Mouse (Mus musculus): ENCODE data around the gene Pop7. TPM values are rescaled to one million over a fixed set of nuclear protein-coding genes. Genes with fewer than 3 reads are reported as not detected.

Gene Pop7
- total RNA-seq, 2 experiments from 2014 or later, result 33.7 to 37.6 TPM

Small RNAs within 50 kb of the gene (microRNA-seq; reads per million reads assigned to microRNA genes)
- 1.2 reads per million for gene Mir6418

Other genes starting within 250 kb of the Pop7 start
- 10 to 100 TPM; 60.3 to 67.8 TPM for gene Ache, start 215.0 kb downstream of the Pop7 start, total RNA-seq (2021)
- gene Ufsp1, start 207.9 kb downstream of the Pop7 start, total RNA-seq (2021), result 10 to 100 TPM; 17.3 to 21.8 TPM
- gene Srrt, start 194.8 kb downstream of the Pop7 start, total RNA-seq (2021), result 100 to 1,000 TPM; 214 to 236 TPM
- 1 to 10 TPM; 7.1 to 8.0 TPM for gene Trip6, start 188.1 kb downstream of the Pop7 start, total RNA-seq (2021)
- gene Slc12a9, start 168.9 kb downstream of the Pop7 start, total RNA-seq (2021), result 10 to 100 TPM; 28.8 to 31.5 TPM
- gene Ephb4, start 152.4 kb downstream of the Pop7 start, total RNA-seq (2021), result 10 to 100 TPM in 1 of 2 experiments, 1 to 10 TPM in 1; 9.4 to 10.2 TPM
- under 1 TPM; 0.30 to 0.74 TPM for gene Zan, start 25.5 kb downstream of the Pop7 start, total RNA-seq (2021)
- 10 to 100 TPM; 56.5 to 63.6 TPM for gene Gigyf1, start 16.0 kb upstream of the Pop7 start, total RNA-seq (2021)
- not detected for gene Epo, start 30.7 kb upstream of the Pop7 start, total RNA-seq (2021)
- 1,000 to 10,000 TPM; 1,140 to 1,206 TPM for gene Gnb2, start 31.0 kb upstream of the Pop7 start, total RNA-seq (2021)
- 100 to 1,000 TPM; 151 to 176 TPM for gene Actl6b, start 51.0 kb upstream of the Pop7 start, total RNA-seq (2021)
- gene Tfr2, start 67.3 kb upstream of the Pop7 start, total RNA-seq (2021), result 10 to 100 TPM; 28.3 to 28.8 TPM
- 10 to 100 TPM; 55.0 to 57.1 TPM for gene Mospd3, start 98.5 kb upstream of the Pop7 start, total RNA-seq (2021)
- gene Pcolce, start 111.3 kb upstream of the Pop7 start, total RNA-seq (2021), result 10 to 100 TPM; 12.6 to 15.1 TPM
- gene Fbxo24, start 126.5 kb upstream of the Pop7 start, total RNA-seq (2021), result under 1 TPM in 1 of 2 experiments, not detected in 1; 0.20 TPM
- 10 to 100 TPM; 13.7 to 13.9 TPM for gene Lrch4, start 126.6 kb upstream of the Pop7 start, total RNA-seq (2021)
- 10 to 100 TPM in 1 of 2 experiments, 1 to 10 TPM in 1; 9.9 to 10.2 TPM for gene Gm20605, start 126.7 kb upstream of the Pop7 start, total RNA-seq (2021)
- gene Sap25, start 138.8 kb upstream of the Pop7 start, total RNA-seq (2021), result 1 to 10 TPM; 2.8 to 4.9 TPM
- gene Irs3, start 143.2 kb upstream of the Pop7 start, total RNA-seq (2021), result under 1 TPM in 1 of 2 experiments, not detected in 1; 0.28 TPM
- gene Agfg2, start 182.2 kb upstream of the Pop7 start, total RNA-seq (2021), result 10 to 100 TPM; 23.9 to 24.7 TPM
- 100 to 1,000 TPM; 195 to 197 TPM for gene Nyap1, start 239.1 kb upstream of the Pop7 start, total RNA-seq (2021)
- gene Tsc22d4, start 243.2 kb upstream of the Pop7 start, total RNA-seq (2021), result 10 to 100 TPM; 61.6 to 71.9 TPM

All from left cerebral cortex, postnatal 4 days (tissue).